Mouse (Mus musculus): ENCODE data around the gene Fbxl4. TPM values are rescaled to one million over a fixed set of nuclear protein-coding genes. Genes with fewer than 3 reads are reported as not detected.

The Fbxl4 gene
- polyA plus RNA-seq, 1 experiment from 2014 or later = 13.0 TPM

- H3K4me1 ChIP-seq (replicated peaks) = peaks cover 55% of the 10 kb centered on the region
- ATAC-seq (ENCODE audit: low read depth) = peak; percentile 44
- no peaks in the 10 kb centered on the region for H3K36me3 ChIP-seq
- H3K4me2 ChIP-seq = peak overlapping the region; percentile 97
- peak overlapping the region; percentile 80 for H3K27ac ChIP-seq (replicated peaks)
- H3K27me3 ChIP-seq = peaks cover 16% of the 10 kb centered on the region
- H3K9ac ChIP-seq = peak overlapping the region; percentile 75
- H3K9me3 ChIP-seq = no peaks in the 10 kb centered on the region
- WGBS = 1% methylated on average over 30 of the region's 30 CpGs
- peak overlapping the region; percentile 87 for H3K4me3 ChIP-seq
These were observed 121.4 kb downstream of the Fbxl4 start for GRCm38 (mm10) chr4:22478488-22479367.

DNA sequence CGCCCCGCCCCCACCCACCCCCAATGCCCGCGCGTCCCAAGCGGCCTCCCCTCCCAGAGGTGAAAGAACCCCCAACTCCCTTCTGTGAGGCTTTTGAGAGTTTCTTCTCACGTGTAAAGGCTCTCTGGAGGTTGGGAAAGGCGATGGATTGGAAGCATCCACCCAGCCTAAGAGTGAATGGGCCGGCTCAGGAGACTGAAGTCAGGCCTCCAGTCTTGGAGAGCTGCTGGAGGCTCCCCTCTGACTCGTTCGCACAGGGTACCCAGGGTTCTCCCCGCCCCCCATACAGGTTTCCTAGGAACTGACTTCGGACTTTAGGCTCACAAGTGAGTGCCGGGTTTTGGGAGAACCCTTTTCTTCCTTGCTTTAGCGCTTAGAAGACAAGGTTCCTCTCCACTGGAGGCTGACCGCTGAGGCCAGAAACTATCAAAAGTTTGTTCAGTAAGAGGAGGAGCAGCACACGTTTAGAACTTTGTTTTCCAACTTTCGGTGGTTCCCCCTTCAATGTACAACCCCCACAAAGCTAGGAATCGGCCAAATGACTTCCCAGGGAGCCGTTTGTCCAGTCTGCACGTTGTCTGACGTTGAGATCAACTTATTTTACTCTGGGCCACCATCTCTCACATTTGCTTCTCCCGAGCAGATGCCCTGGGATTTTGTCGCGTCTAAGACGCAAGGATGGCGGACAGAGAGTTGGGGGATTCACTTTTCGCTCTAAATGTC, 122.2 kb downstream of the Fbxl4 start:
- peak; percentile 41 for ATAC-seq (ENCODE audit: low read depth)
- Histone ChIP-seq H3K4me3 (peak overlapping the region; percentile 87), H3K4me2 (peak overlapping the region; percentile 97), H3K27ac (replicated peaks) (peak overlapping the region; percentile 80), H3K4me1 (replicated peaks) (peaks cover 55% of the 10 kb centered on the region), H3K36me3 (no peaks in the 10 kb centered on the region), H3K27me3 (peaks cover 16% of the 10 kb centered on the region), H3K9me3 (no peaks in the 10 kb centered on the region), H3K9ac (peak overlapping the region; percentile 75)
- under 1% methylated on average over 28 of the region's 28 CpGs for WGBS

GRCm38 (mm10) chr4:22480091-22480857, 122.9 kb downstream of the Fbxl4 start:
- H3K27ac ChIP-seq (replicated peaks) = peak overlapping the region; percentile 80
- no peaks in the 10 kb centered on the region for H3K9me3 ChIP-seq
- WGBS = 2% methylated on average over 18 of the region's 18 CpGs
- ATAC-seq (ENCODE audit: low read depth) = peak; percentile 23; the same call in 1 of the 2 replicates
- H3K9ac ChIP-seq = peak overlapping the region; percentile 75
- H3K4me3 ChIP-seq = peak overlapping the region; percentile 87
- H3K4me1 ChIP-seq (replicated peaks) = peaks cover 55% of the 10 kb centered on the region
- peak overlapping the region; percentile 97 for H3K4me2 ChIP-seq
- no peaks in the 10 kb centered on the region for H3K36me3 ChIP-seq
- H3K27me3 ChIP-seq = peaks cover 15% of the 10 kb centered on the region

- WGBS = 3% methylated on average over 1 of the region's 1 CpGs
- H3K4me2 ChIP-seq = peak overlapping the region; percentile 97
- peaks cover 9% of the 10 kb centered on the region; the same call in 1 of the 2 replicates for H3K27me3 ChIP-seq
- peaks cover 57% of the 10 kb centered on the region for H3K4me1 ChIP-seq (replicated peaks)
- no peak for ATAC-seq (ENCODE audit: low read depth)
- no peaks in the 10 kb centered on the region for H3K9me3 ChIP-seq
- peak overlapping the region; percentile 75 for H3K9ac ChIP-seq
- H3K36me3 ChIP-seq = no peaks in the 10 kb centered on the region
- H3K4me3 ChIP-seq = peak overlapping the region; percentile 87
- peak overlapping the region; percentile 80 for H3K27ac ChIP-seq (replicated peaks)
These were observed 123.5 kb downstream of the Fbxl4 start for GRCm38 (mm10) chr4:22480858-22481205.

DNA sequence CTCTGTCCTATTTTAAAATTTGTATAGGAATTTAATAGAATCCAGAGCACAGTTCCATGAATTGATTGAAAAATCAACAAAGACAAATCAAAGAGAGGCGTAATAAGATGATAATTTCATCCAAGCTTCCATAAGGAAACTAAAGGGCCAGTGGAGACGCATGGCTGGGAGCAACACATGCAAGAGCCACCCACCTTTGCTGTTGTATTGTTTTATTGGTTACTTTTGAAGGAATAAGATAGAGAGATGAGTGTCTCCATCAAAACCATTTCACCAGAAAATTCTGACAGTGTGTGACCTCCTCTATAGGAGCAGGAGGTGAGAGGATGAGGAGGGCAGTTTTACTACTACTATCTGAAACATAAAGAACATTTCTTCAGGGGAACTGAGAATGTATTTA, 124.8 kb downstream of the Fbxl4 start:
- Histone ChIP-seq H3K27ac (replicated peaks) (peak overlapping the region; percentile 80; the same call in 1 of the 2 replicates), H3K9ac (peak overlapping the region; percentile 75), H3K4me3 (peak overlapping the region; percentile 87), H3K27me3 (peaks cover 3% of the 10 kb centered on the region; the same call in 1 of the 2 replicates), H3K9me3 (no peaks in the 10 kb centered on the region), H3K4me2 (peak overlapping the region; percentile 97), H3K36me3 (no peaks in the 10 kb centered on the region), H3K4me1 (replicated peaks) (peaks cover 56% of the 10 kb centered on the region)
- no peak for ATAC-seq (ENCODE audit: low read depth)
- 23% methylated on average over 2 of the region's 2 CpGs for WGBS

DNA sequence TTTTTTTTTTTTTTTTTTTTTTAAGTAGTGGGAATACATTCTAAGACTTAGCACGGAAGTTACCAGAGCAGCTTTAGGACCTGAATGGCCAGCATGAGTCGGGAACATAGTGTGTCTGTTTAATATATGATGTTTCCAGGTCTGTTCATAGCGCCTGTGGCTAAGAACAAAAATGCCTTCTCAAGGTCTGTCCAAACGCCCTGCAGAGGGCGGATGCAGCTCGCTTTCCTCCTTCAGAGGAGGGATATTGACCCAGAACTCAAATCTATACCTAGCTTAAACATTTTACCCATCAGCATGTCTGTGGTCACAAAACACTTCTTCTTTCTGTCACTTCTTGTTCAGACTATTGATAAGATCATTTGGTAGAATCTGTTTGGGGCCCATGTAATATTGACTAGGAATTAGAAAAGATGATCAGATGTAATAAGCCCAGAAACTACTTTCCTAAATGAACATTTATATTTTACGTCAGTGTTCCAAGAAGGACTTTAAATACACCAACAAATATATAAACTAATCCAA, 125.5 kb downstream of the Fbxl4 start:
- Histone ChIP-seq H3K27ac (replicated peaks) (0 out of 2 replicates have a peak overlapping the region, but pooled peaks have one; percentile 19), H3K9me3 (no peaks in the 10 kb centered on the region), H3K36me3 (no peaks in the 10 kb centered on the region), H3K4me3 (peak overlapping the region; percentile 87), H3K4me1 (replicated peaks) (peaks cover 49% of the 10 kb centered on the region), H3K4me2 (peak overlapping the region; percentile 97), H3K9ac (peak overlapping the region; percentile 75), H3K27me3 (peaks cover 3% of the 10 kb centered on the region; the same call in 1 of the 2 replicates)
- WGBS = 7% methylated on average over 7 of the region's 7 CpGs
- no peak for ATAC-seq (ENCODE audit: low read depth)

- H3K27me3 ChIP-seq = peaks cover 3% of the 10 kb centered on the region; the same call in 1 of the 2 replicates
- H3K4me1 ChIP-seq (replicated peaks) = peaks cover 43% of the 10 kb centered on the region
- H3K27ac ChIP-seq (replicated peaks) = no peak overlapping the region; the same call in 1 of the 2 replicates
- peak overlapping the region; percentile 75 for H3K9ac ChIP-seq
- H3K9me3 ChIP-seq = no peaks in the 10 kb centered on the region
- WGBS = 8% methylated on average over 2 of the region's 2 CpGs
- no peak for ATAC-seq (ENCODE audit: low read depth)
- H3K4me2 ChIP-seq = peak overlapping the region; percentile 97
- H3K36me3 ChIP-seq = no peaks in the 10 kb centered on the region
- H3K4me3 ChIP-seq = peak overlapping the region; percentile 87
These were observed 126.2 kb downstream of the Fbxl4 start for GRCm38 (mm10) chr4:22483548-22483947.

Other genes with a start within 250 kb of the Fbxl4 start
- 20.8 and 25.0 TPM in 2 replicates for gene Pou3f2, start 130.8 kb downstream of the Fbxl4 start, polyA plus RNA-seq (2015; fragmentation: Nextera tagmentation; extraction: Ambion mirVana)